ENCODE assay signal across 7 mouse cellular contexts in genomic region chr15:88766139-88766538, GRCm38 (mm10). TPM values are rescaled to one million over a fixed set of nuclear protein-coding genes. Genes with fewer than 3 reads are reported as not detected.
DNase-seq lines count a peak whose midpoint lies in the region; ATAC-seq and TF ChIP-seq lines count a peak whose summit lies in the region.
"Not testable (repeated sequence)": the region's sequence is repeated elsewhere in the genome, so short reads cannot be mapped to it uniquely, and the experiment has no call there.

No protein-coding gene starts in this region.

- H3K9ac ChIP-seq in ES-E14 (ENCODE audit: insufficient read depth, low read depth, low read length, poor library complexity, severe bottlenecking); intestine, postnatal 0 days (ENCODE audit: low read depth, low read length); liver, postnatal 0 days (replicated peaks); midbrain, postnatal 0 days (replicated peaks; ENCODE audit: low read length, poor library complexity, severe bottlenecking): not testable (repeated sequence)

- H3ac ChIP-seq in C2C12 (ENCODE audit: control insufficient read depth, insufficient read length, low read depth) = not testable (repeated sequence)

- H3K4me3 ChIP-seq in C2C12 (ENCODE audit: insufficient read depth, poor library complexity, severe bottlenecking); ES-E14 (ENCODE audit: insufficient read depth in 1 of 2, low read depth in 1 of 2, low read length in 2 of 2, poor library complexity in 1 of 2, severe bottlenecking in 1 of 2); intestine, postnatal 0 days (ENCODE audit: low read depth, low read length); liver, postnatal 0 days (ENCODE audit: low read depth, low read length); midbrain, postnatal 0 days (ENCODE audit: low read depth, low read length): not testable (repeated sequence)

- not testable (repeated sequence) for H3K4me2 ChIP-seq in intestine, postnatal 0 days (replicated peaks; ENCODE audit: low read depth); liver, postnatal 0 days (ENCODE audit: low read depth, low read length); midbrain, postnatal 0 days (ENCODE audit: low read depth, low read length, poor library complexity, severe bottlenecking)

- TF ChIP-seq CTCF in C2C12 (IDR thresholded peaks at IDR 0.05; ENCODE audit: control insufficient read depth, insufficient read depth, insufficient read length) = peak; percentile 8
- TF ChIP-seq CTCF in intestine, postnatal 0 days (IDR thresholded peaks at IDR 0.05; ENCODE audit: low read depth) = peak; percentile 45
- TF ChIP-seq CTCF in liver, postnatal 0 days (IDR thresholded peaks at IDR 0.05; ENCODE audit: low read depth) = peak; percentile 54
- peak; percentile 42 for TF ChIP-seq CTCF in midbrain, postnatal 0 days (IDR thresholded peaks at IDR 0.05)

- not testable (repeated sequence) for H3K27ac ChIP-seq in ES-E14 (ENCODE audit: insufficient read depth, low read depth, low read length, poor library complexity, severe bottlenecking); intestine, postnatal 0 days (ENCODE audit: low read depth, low read length); liver, postnatal 0 days (ENCODE audit: low read depth); midbrain, postnatal 0 days (ENCODE audit: low read depth, low read length)

- not testable (repeated sequence) for H3K27me3 ChIP-seq in C2C12 (ENCODE audit: control insufficient read depth, insufficient read depth, insufficient read length); intestine, postnatal 0 days (replicated peaks; ENCODE audit: control insufficient read depth, insufficient read depth, low read length); liver, postnatal 0 days (ENCODE audit: insufficient read depth, low read length); midbrain, postnatal 0 days (ENCODE audit: insufficient read depth, low read length)

- H3K4me1 ChIP-seq in ES-E14 (ENCODE audit: control insufficient read depth in 2 of 2, insufficient read depth in 2 of 2, low read length in 2 of 2, poor library complexity in 1 of 2); intestine, postnatal 0 days (replicated peaks; ENCODE audit: control insufficient read depth, insufficient read depth, low read length); midbrain, postnatal 0 days (ENCODE audit: insufficient read depth, low read length): not testable (repeated sequence)
- peaks cover 10% of the 10 kb centered on the region for H3K4me1 ChIP-seq in liver, postnatal 0 days (ENCODE audit: insufficient read depth)

- peak; percentile 36 for DNase-seq in ES-E14 (ENCODE audit: low read depth, low spot score)
- peak; percentile 5 for DNase-seq in embryo, embryonic 11 days
- DNase-seq in liver, postnatal 0 days; midbrain, postnatal 0 days (ENCODE audit: low spot score): not testable (repeated sequence)
- peak; percentile 19 for DNase-seq in thymus, postnatal 25 days

- H3K79me3 ChIP-seq in C2C12 (ENCODE audit: low read depth) = not testable (repeated sequence)

- not testable (repeated sequence) for H3K9me3 ChIP-seq in ES-E14 (ENCODE audit: control insufficient read depth, insufficient read depth, low read depth, low read length); intestine, postnatal 0 days (ENCODE audit: control insufficient read depth); liver, postnatal 0 days (ENCODE audit: low read length); midbrain, postnatal 0 days (ENCODE audit: low read length)

- TF ChIP-seq EP300 in liver, postnatal 0 days (IDR thresholded peaks at IDR 0.05; ENCODE audit: low read depth) = not testable (repeated sequence)

- in situ Hi-C loops in ES-E14 (cut with MboI; ENCODE audit: low sequenced_read_pairs in 2 of 2, unreplicated experiment in 2 of 2) = not testable (repeated sequence)

- 98% methylated on average over 2 of the region's 2 CpGs for WGBS in intestine, postnatal 0 days
- 94% methylated on average over 2 of the region's 2 CpGs for WGBS in liver, postnatal 0 days (ENCODE audit: insufficient replicate concordance)
- WGBS in midbrain, postnatal 0 days = 96% methylated on average over 2 of the region's 2 CpGs

- H3K36me3 ChIP-seq in C2C12 (ENCODE audit: control insufficient read depth, insufficient read depth) = peaks cover 47% of the 10 kb centered on the region
- H3K36me3 ChIP-seq in ES-E14 (ENCODE audit: control insufficient read depth, insufficient read depth, low read length, poor library complexity, severe bottlenecking); midbrain, postnatal 0 days (ENCODE audit: insufficient read depth, low read length): not testable (repeated sequence)
- H3K36me3 ChIP-seq in intestine, postnatal 0 days (ENCODE audit: control insufficient read depth, insufficient read depth) = peaks cover 14% of the 10 kb centered on the region
- peaks cover 22% of the 10 kb centered on the region; the same call in 1 of the 2 replicates for H3K36me3 ChIP-seq in liver, postnatal 0 days (replicated peaks; ENCODE audit: insufficient read depth, low read length)

- H3K79me2 ChIP-seq in C2C12 (ENCODE audit: control insufficient read depth, insufficient read depth) = peaks cover 51% of the 10 kb centered on the region

- not testable (repeated sequence) for ATAC-seq in intestine, postnatal 0 days; liver, postnatal 0 days; midbrain, postnatal 0 days (ENCODE audit: low FRiP score)

RNA-seq across cellular contexts. Expression of gene Zbed4, which starts 14.7 kb away (rescaled TPM):
- 9.6 TPM for polyA plus RNA-seq in C2C12 (2012; fragmentation: generic; extraction: Trizol)
- total RNA-seq in ES-E14 (2012; rRNA removed) = 32.9 and 43.6 TPM in 2 replicates
- polyA plus RNA-seq in intestine, postnatal 0 days (2015; fragmentation: Nextera tagmentation; extraction: Ambion mirVana) = 4.9 and 5.1 TPM in 2 replicates
- polyA plus RNA-seq in liver, postnatal 0 days (2015; fragmentation: Nextera tagmentation; extraction: Ambion mirVana) = 3.6 and 3.7 TPM in 2 replicates
- total RNA-seq in midbrain, postnatal 0 days (2014; rRNA removed) = 19.2 and 20.7 TPM in 2 replicates
- 4.3 and 4.5 TPM in 2 replicates for polyA plus RNA-seq in midbrain, postnatal 0 days (2015; fragmentation: Nextera tagmentation; extraction: Ambion mirVana)

RNA-seq across cellular contexts. Expression of gene Brd1, which starts 32.1 kb away (rescaled TPM):
- polyA plus RNA-seq in C2C12 (2012; fragmentation: generic; extraction: Trizol) = 23.8 TPM
- total RNA-seq in ES-E14 (2012; rRNA removed) = 52.0 and 54.2 TPM in 2 replicates
- polyA plus RNA-seq in intestine, postnatal 0 days (2015; fragmentation: Nextera tagmentation; extraction: Ambion mirVana) = 11.4 and 13.3 TPM in 2 replicates
- polyA plus RNA-seq in liver, postnatal 0 days (2015; fragmentation: Nextera tagmentation; extraction: Ambion mirVana) = 5.2 and 5.6 TPM in 2 replicates
- 42.2 and 51.4 TPM in 2 replicates for total RNA-seq in midbrain, postnatal 0 days (2014; rRNA removed)
- 9.7 and 11.7 TPM in 2 replicates for polyA plus RNA-seq in midbrain, postnatal 0 days (2015; fragmentation: Nextera tagmentation; extraction: Ambion mirVana)

RNA-seq across cellular contexts. Expression of gene Alg12, which starts 53.0 kb away (rescaled TPM):
- 14.2 TPM for polyA plus RNA-seq in C2C12 (2012; fragmentation: generic; extraction: Trizol)
- 17.0 and 17.8 TPM in 2 replicates for total RNA-seq in ES-E14 (2012; rRNA removed)
- 7.3 and 8.4 TPM in 2 replicates for polyA plus RNA-seq in intestine, postnatal 0 days (2015; fragmentation: Nextera tagmentation; extraction: Ambion mirVana)
- polyA plus RNA-seq in liver, postnatal 0 days (2015; fragmentation: Nextera tagmentation; extraction: Ambion mirVana) = 3.6 and 3.7 TPM in 2 replicates
- total RNA-seq in midbrain, postnatal 0 days (2014; rRNA removed) = 9.3 and 11.5 TPM in 2 replicates
- 5.5 and 7.0 TPM in 2 replicates for polyA plus RNA-seq in midbrain, postnatal 0 days (2015; fragmentation: Nextera tagmentation; extraction: Ambion mirVana)

RNA-seq across cellular contexts. Expression of gene Creld2, which starts 53.3 kb away (rescaled TPM):
- polyA plus RNA-seq in C2C12 (2012; fragmentation: generic; extraction: Trizol) = 107 TPM
- total RNA-seq in ES-E14 (2012; rRNA removed) = 324 and 328 TPM in 2 replicates
- 67.8 and 67.9 TPM in 2 replicates for polyA plus RNA-seq in intestine, postnatal 0 days (2015; fragmentation: Nextera tagmentation; extraction: Ambion mirVana)
- polyA plus RNA-seq in liver, postnatal 0 days (2015; fragmentation: Nextera tagmentation; extraction: Ambion mirVana) = 32.9 and 33.1 TPM in 2 replicates
- 25.4 and 31.5 TPM in 2 replicates for total RNA-seq in midbrain, postnatal 0 days (2014; rRNA removed)
- 38.2 and 41.7 TPM in 2 replicates for polyA plus RNA-seq in midbrain, postnatal 0 days (2015; fragmentation: Nextera tagmentation; extraction: Ambion mirVana)
